Mouse (Mus musculus) MEL (cell line): Measurements from ENCODE around the gene Anxa4.

Experiments used
- CHD2 ChIP-seq: IDR thresholded peaks from 2 replicates; pipeline ENCODE4 v1.6.1; 2011; ENCODE audit warnings: low read length, improper control_type of control experiment
- CTCF ChIP-seq, 3 experiments: IDR thresholded peaks in 2 of 3; conservative IDR thresholded peaks in 1 of 3; 2 replicates each; pipeline ENCODE4 v1.5.1; 2011 to 2012; ENCODE audit warnings: low read length in 3 of 3, low read depth in 2 of 3, mild to moderate bottlenecking in 2 of 3, improper control_type of control experiment in 1 of 3, inconsistent platforms in 1 of 3, mixed read lengths in 1 of 3, moderate library complexity in 1 of 3; ENCODE audit not compliant: control insufficient read depth in 1 of 3, insufficient read depth in 1 of 3, poor library complexity in 1 of 3, severe bottlenecking in 1 of 3
- EP300 ChIP-seq, 2 experiments: IDR thresholded peaks; 2 replicates each; pipeline ENCODE4 v1.6.1; 2011; ENCODE audit warnings: improper control_type of control experiment in 2 of 2, low read length in 2 of 2, low read depth in 1 of 2, mild to moderate bottlenecking in 1 of 2
- ETS1 ChIP-seq: IDR thresholded peaks from 2 replicates; pipeline ENCODE4 v1.6.1; 2012; ENCODE audit warnings: low read depth, mild to moderate bottlenecking, inconsistent platforms, low read length, improper control_type of control experiment, moderate library complexity
- GATA1 ChIP-seq: IDR thresholded peaks from 2 replicates; pipeline ENCODE4 v1.6.1; 2011; ENCODE audit warnings: low read depth, low read length, improper control_type of control experiment
- HCFC1 ChIP-seq: IDR thresholded peaks from 2 replicates; pipeline ENCODE4 v1.6.1; 2012; ENCODE audit warnings: low read depth, mild to moderate bottlenecking, inconsistent platforms, low read length, improper control_type of control experiment, moderate library complexity
- MXI1 ChIP-seq: IDR thresholded peaks from 2 replicates; pipeline ENCODE4 v1.6.1; 2011; ENCODE audit warnings: mild to moderate bottlenecking, low read depth, low read length, improper control_type of control experiment
- POLR2A ChIP-seq, 2 experiments: IDR thresholded peaks; 2 replicates each; pipeline ENCODE4 v1.6.1; 2011 to 2012; ENCODE audit warnings: low read length in 2 of 2, mild to moderate bottlenecking in 2 of 2, control low read depth in 1 of 2, improper control_type of control experiment in 1 of 2, low read depth in 1 of 2, moderate library complexity in 1 of 2; ENCODE audit not compliant: control insufficient read depth in 1 of 2, insufficient read depth in 1 of 2, poor library complexity in 1 of 2
- POLR2AphosphoS5 ChIP-seq: IDR thresholded peaks from 2 replicates; pipeline ENCODE4 v1.6.1; 2012; ENCODE audit warnings: low read depth, borderline replicate concordance, mild to moderate bottlenecking, inconsistent platforms, low read length, moderate library complexity, mixed read lengths
- RAD21 ChIP-seq: IDR thresholded peaks from 2 replicates; pipeline ENCODE4 v1.6.1; 2011; ENCODE audit warnings: mild to moderate bottlenecking, low read depth, low read length, improper control_type of control experiment
- RCOR1 ChIP-seq: IDR thresholded peaks from 2 replicates; pipeline ENCODE4 v1.6.1; 2012; ENCODE audit warnings: low read depth, mild to moderate bottlenecking, inconsistent platforms, low read length, improper control_type of control experiment
- SIN3A ChIP-seq: IDR thresholded peaks from 2 replicates; pipeline ENCODE4 v1.6.1; 2012; ENCODE audit warnings: low read length, improper control_type of control experiment, inconsistent platforms
- USF1 ChIP-seq: IDR thresholded peaks from 2 replicates; pipeline ENCODE4 v1.6.1; 2014; ENCODE audit warnings: low read depth, mild to moderate bottlenecking, inconsistent platforms, low read length, improper control_type of control experiment, moderate library complexity

DNA sequence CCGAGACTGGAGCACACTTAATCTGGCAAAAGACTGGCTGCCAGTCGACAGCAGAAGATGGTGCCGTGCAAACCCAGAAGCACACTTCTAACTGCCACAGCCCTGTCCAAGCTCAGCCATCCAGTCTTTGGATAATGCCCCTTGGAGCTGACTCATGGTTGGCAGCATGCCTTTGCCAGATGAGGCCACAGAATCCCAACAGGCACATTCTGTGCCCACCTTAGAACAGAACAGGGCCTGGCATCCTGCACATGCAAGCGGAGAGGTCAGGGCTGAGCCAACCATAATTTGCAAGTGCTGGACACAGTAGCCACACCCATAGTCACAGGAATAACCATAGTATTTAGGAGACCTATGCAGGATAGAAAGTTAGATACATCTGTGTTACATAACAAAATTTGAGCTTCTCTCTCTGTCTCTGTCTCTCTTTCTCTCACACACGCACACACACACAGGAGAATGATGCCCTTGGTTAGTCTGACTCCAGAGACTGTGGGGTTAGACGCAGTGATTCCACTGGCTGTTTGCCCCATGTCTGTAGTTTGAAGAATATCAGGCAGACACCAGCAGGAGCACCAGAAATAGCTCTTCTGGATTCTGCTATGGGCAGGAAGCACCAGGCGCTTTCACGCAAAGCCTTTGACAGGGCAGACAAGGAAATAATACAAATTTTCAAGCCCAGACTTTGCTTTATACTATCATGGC, 17.2 kb downstream of the Anxa4 start:
- no peak for TF ChIP-seq EP300 (IDR thresholded peaks at IDR 0.05; ENCODE audit: low read depth in 1 of 2, low read length in 2 of 2)
- TF ChIP-seq POLR2AphosphoS5 = no peak
- TF ChIP-seq HCFC1 = no peak
- no peak for TF ChIP-seq CTCF (IDR thresholded peaks at IDR 0.05 in 2 of 3, conservative IDR thresholded peaks at IDR 0.05 in 1 of 3; ENCODE audit: control insufficient read depth in 1 of 3, insufficient read depth in 1 of 3, low read depth in 2 of 3, low read length in 3 of 3, poor library complexity in 1 of 3, severe bottlenecking in 1 of 3)
- no peak for TF ChIP-seq RAD21
- no peak for TF ChIP-seq POLR2A (IDR thresholded peaks at IDR 0.05; ENCODE audit: control insufficient read depth in 1 of 2, insufficient read depth in 1 of 2, low read depth in 1 of 2, low read length in 2 of 2, poor library complexity in 1 of 2)
- TF ChIP-seq GATA1 = no peak
- TF ChIP-seq MXI1 = no peak
- no peak for TF ChIP-seq USF1
- TF ChIP-seq CHD2 = no peak
- TF ChIP-seq RCOR1 = no peak
- no peak for TF ChIP-seq ETS1
- no peak for TF ChIP-seq SIN3A
